In the genomic region with DNA sequence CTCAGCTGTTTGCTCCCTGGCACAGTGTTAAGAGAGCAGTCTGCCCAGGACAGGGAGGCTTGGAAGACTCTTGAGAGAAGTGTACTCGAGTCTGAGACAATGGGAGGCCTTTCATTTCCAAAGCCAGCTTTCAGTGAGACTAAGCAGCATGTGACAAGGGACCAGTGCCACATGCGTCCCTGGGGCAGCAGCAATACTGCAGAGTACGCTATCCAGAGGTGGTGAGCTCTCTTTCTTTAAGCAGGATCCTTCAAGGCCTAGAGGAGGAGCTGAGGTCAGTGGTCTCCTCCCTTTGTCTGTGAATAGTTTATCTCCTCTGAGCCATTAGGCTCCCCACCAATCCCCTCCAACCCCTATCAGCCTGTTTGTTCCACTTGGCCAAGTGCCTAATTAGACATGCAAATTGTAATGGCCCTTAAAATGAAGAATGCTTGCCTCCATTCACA, we compare ENCODE assay signal across 8 mouse cellular contexts. TPM values are rescaled to one million over a fixed set of nuclear protein-coding genes. Genes with fewer than 3 reads are reported as not detected.
DNase-seq lines count a peak whose midpoint lies in the region; ATAC-seq and TF ChIP-seq lines count a peak whose summit lies in the region.
"Had no signal": no experiment of that assay in that cellular context is flagged by ENCODE, and none has a peak within 500 bp of the region (broad histone marks: within the 10 kb centered on the region; RNA-seq: fewer than 3 reads in every experiment).

No protein-coding gene starts in this region.

- H3K9ac ChIP-seq in MEL (ENCODE audit: control insufficient read depth, low read depth, low read length, poor library complexity, severe bottlenecking), result no peak overlapping the region; the same call in 1 of the 2 replicates
- no peak overlapping the region for H3K9ac ChIP-seq in hindbrain, embryonic 14.5 days
- H3K9ac ChIP-seq in liver, embryonic 11.5 days (ENCODE audit: low read depth, low read length), result 0 out of 2 replicates have a peak overlapping the region, but pooled peaks have one; percentile 46
- H3K9ac ChIP-seq in midbrain, postnatal 0 days (replicated peaks; ENCODE audit: low read length, poor library complexity, severe bottlenecking), result no peak overlapping the region

- no peaks in the 10 kb centered on the region for H3K9me3 ChIP-seq in MEL (replicated peaks; ENCODE audit: insufficient read depth, low read length)
- H3K9me3 ChIP-seq in hindbrain, embryonic 14.5 days (ENCODE audit: control insufficient read depth, low read length), result no peaks in the 10 kb centered on the region
- no peaks in the 10 kb centered on the region for H3K9me3 ChIP-seq in liver, embryonic 11.5 days (ENCODE audit: control insufficient read depth, low read length)
- no peaks in the 10 kb centered on the region for H3K9me3 ChIP-seq in midbrain, postnatal 0 days (ENCODE audit: low read length)

- peaks cover 16 to 25% of the 10 kb centered on the region in 2 experiments for H3K4me1 ChIP-seq in MEL (ENCODE audit: control insufficient read depth in 1 of 2, insufficient read depth in 2 of 2, low read length in 2 of 2)
- H3K4me1 ChIP-seq in hindbrain, embryonic 14.5 days (replicated peaks; ENCODE audit: control insufficient read depth, insufficient read depth, low read length), result peaks cover 7% of the 10 kb centered on the region; the same call in 1 of the 2 replicates
- H3K4me1 ChIP-seq in liver, embryonic 11.5 days (replicated peaks; ENCODE audit: control insufficient read depth, insufficient read depth, low read length), result peaks cover 13% of the 10 kb centered on the region
- H3K4me1 ChIP-seq in midbrain, postnatal 0 days (ENCODE audit: insufficient read depth, low read length), result no peaks in the 10 kb centered on the region

- TF ChIP-seq CTCF in MEL (IDR thresholded peaks at IDR 0.05 in 2 of 3, conservative IDR thresholded peaks at IDR 0.05 in 1 of 3; ENCODE audit: control insufficient read depth in 1 of 3, insufficient read depth in 1 of 3, low read depth in 2 of 3, low read length in 3 of 3, poor library complexity in 1 of 3, severe bottlenecking in 1 of 3), result no peak
- no peak for TF ChIP-seq CTCF in midbrain, postnatal 0 days (IDR thresholded peaks at IDR 0.05)

- H3K27ac ChIP-seq in MEL (ENCODE audit: control insufficient read depth, low read depth, low read length), result peak overlapping the region; percentile 17
- H3K27ac ChIP-seq in hindbrain, embryonic 14.5 days, result peak overlapping the region; percentile 62
- H3K27ac ChIP-seq in liver, embryonic 11.5 days (ENCODE audit: low read depth, low read length), result peak overlapping the region; percentile 63
- peak overlapping the region; percentile 32; the same call in 1 of the 2 replicates for H3K27ac ChIP-seq in midbrain, postnatal 0 days (ENCODE audit: low read depth, low read length)

- WGBS in hindbrain, embryonic 14.5 days, result 9% methylated on average over 3 of the region's 3 CpGs
- 59% methylated on average over 3 of the region's 3 CpGs for WGBS in liver, embryonic 11.5 days
- WGBS in midbrain, postnatal 0 days, result 11% methylated on average over 3 of the region's 3 CpGs

- TF ChIP-seq EP300 in MEL (IDR thresholded peaks at IDR 0.05; ENCODE audit: low read depth in 1 of 2, low read length in 2 of 2), result peak; percentile 37 to 62; a peak in 2 of 4 replicates

- peak; percentile 71 for ATAC-seq in hindbrain, embryonic 14.5 days (ENCODE audit: low FRiP score)
- peak; percentile 76 for ATAC-seq in liver, embryonic 11.5 days (replicated peaks; ENCODE audit: low FRiP score)
- ATAC-seq in midbrain, postnatal 0 days (ENCODE audit: low FRiP score), result peak; percentile 78
- ATAC-seq in granulocyte monocyte progenitor cell, adult 5-6 weeks (replicated peaks; ENCODE audit: poor library complexity, severe bottlenecking), result no peak

- DNase-seq in MEL (ENCODE audit: low read depth, low spot score), result peak; percentile 87
- peak; percentile 75 for DNase-seq in brain, adult 2 months (ENCODE audit: low read depth, low spot score)
- DNase-seq in hindbrain, embryonic 14.5 days (ENCODE audit: low spot score), result peak; percentile 39
- DNase-seq in liver, embryonic 11.5 days (ENCODE audit: low spot score), result no peak
- DNase-seq in midbrain, postnatal 0 days (ENCODE audit: low spot score), result peak; percentile 74
- no peak for DNase-seq in ovary, postnatal 36 days (ENCODE audit: low spot score)

- H3K4me2 ChIP-seq in hindbrain, embryonic 14.5 days (replicated peaks), result no peak overlapping the region
- no peak overlapping the region for H3K4me2 ChIP-seq in liver, embryonic 11.5 days
- no peak overlapping the region for H3K4me2 ChIP-seq in midbrain, postnatal 0 days (ENCODE audit: low read depth, low read length, poor library complexity, severe bottlenecking)

- no peak for TF ChIP-seq RAD21 in MEL (IDR thresholded peaks at IDR 0.05; ENCODE audit: low read depth, low read length)

- H3K36me3 ChIP-seq in MEL (ENCODE audit: control insufficient read depth in 1 of 2, insufficient read depth in 2 of 2, low read length in 2 of 2), result peaks cover 0 to 14% of the 10 kb centered on the region in 2 experiments; a peak in 2 of 4 replicates
- no peaks in the 10 kb centered on the region for H3K36me3 ChIP-seq in hindbrain, embryonic 14.5 days (replicated peaks; ENCODE audit: control insufficient read depth, insufficient read depth)
- no peaks in the 10 kb centered on the region for H3K36me3 ChIP-seq in liver, embryonic 11.5 days (ENCODE audit: control insufficient read depth, insufficient read depth, low read length)
- H3K36me3 ChIP-seq in midbrain, postnatal 0 days (ENCODE audit: insufficient read depth, low read length), result no peaks in the 10 kb centered on the region

- H3K79me2 ChIP-seq in MEL (ENCODE audit: control insufficient read depth, insufficient read depth, low read length, poor library complexity), result no peaks in the 10 kb centered on the region

- peak in 1 of 2 experiments; percentile 49; a peak in 1 of 4 replicates for TF ChIP-seq POLR2A in MEL (IDR thresholded peaks at IDR 0.05; ENCODE audit: control insufficient read depth in 1 of 2, insufficient read depth in 1 of 2, low read depth in 1 of 2, low read length in 2 of 2, poor library complexity in 1 of 2)

- 0 out of 4 replicates have a peak overlapping the region, but pooled peaks of 1 of the 2 experiments have one; percentile 16 for H3K4me3 ChIP-seq in MEL (ENCODE audit: control insufficient read depth in 1 of 2, insufficient read depth in 1 of 2, low read depth in 2 of 2, low read length in 2 of 2)
- no peak overlapping the region for H3K4me3 ChIP-seq in hindbrain, embryonic 14.5 days (replicated peaks; ENCODE audit: low read length)
- no peak overlapping the region for H3K4me3 ChIP-seq in liver, embryonic 11.5 days (ENCODE audit: low read depth, low read length)
- no peak overlapping the region for H3K4me3 ChIP-seq in midbrain, postnatal 0 days (ENCODE audit: low read depth, low read length)

- H3K27me3 ChIP-seq in MEL (ENCODE audit: control insufficient read depth in 1 of 2, insufficient read depth in 2 of 2, low read length in 2 of 2), result no peaks in the 10 kb centered on the region
- H3K27me3 ChIP-seq in hindbrain, embryonic 14.5 days (ENCODE audit: control insufficient read depth, insufficient read depth, low read length), result no peaks in the 10 kb centered on the region
- H3K27me3 ChIP-seq in liver, embryonic 11.5 days (replicated peaks; ENCODE audit: control insufficient read depth, insufficient read depth, low read length), result no peaks in the 10 kb centered on the region
- H3K27me3 ChIP-seq in midbrain, postnatal 0 days (ENCODE audit: insufficient read depth, low read length), result no peaks in the 10 kb centered on the region

TF ChIP-seq in MEL, 35 proteins besides CTCF, POLR2A, EP300 and RAD21 (continues in another document):
- TF ChIP-seq TBP (IDR thresholded peaks at IDR 0.05; ENCODE audit: low read depth, low read length), result peak; percentile 67
- no peak for TF ChIP-seq USF2 (IDR thresholded peaks at IDR 0.05; ENCODE audit: borderline replicate concordance in 1 of 2, insufficient read depth in 1 of 2, low read depth in 1 of 2, low read length in 2 of 2)
- TF ChIP-seq NRF1 (IDR thresholded peaks at IDR 0.05; ENCODE audit: insufficient read depth, low read depth, low read length, poor library complexity, severe bottlenecking), result no peak
- no peak for TF ChIP-seq UBTF (IDR thresholded peaks at IDR 0.05; ENCODE audit: borderline replicate concordance, insufficient read depth, low read depth, low read length)
- TF ChIP-seq POLR2AphosphoS2 (IDR thresholded peaks at IDR 0.05; ENCODE audit: low read length), result no peak
- TF ChIP-seq TAL1 (IDR thresholded peaks at IDR 0.05; ENCODE audit: low read length), result no peak
- TF ChIP-seq KAT2A (conservative IDR thresholded peaks at IDR 0.05; ENCODE audit: low read depth, low read length), result no peak
- 0 out of 2 replicates have a peak, but pooled peaks have one; percentile 33 for TF ChIP-seq TCF12 (IDR thresholded peaks at IDR 0.05; ENCODE audit: low read depth, low read length)
- TF ChIP-seq MYC (IDR thresholded peaks at IDR 0.05; ENCODE audit: low read depth, low read length), result no peak
- no peak for TF ChIP-seq JUND (IDR thresholded peaks at IDR 0.05; ENCODE audit: low read depth, low read length)
- TF ChIP-seq MAZ (IDR thresholded peaks at IDR 0.05; ENCODE audit: low read depth, low read length), result 0 out of 2 replicates have a peak, but pooled peaks have one; percentile 59
- TF ChIP-seq ZKSCAN1 (IDR thresholded peaks at IDR 0.05; ENCODE audit: low read depth, low read length), result no peak

RNA-seq across cellular contexts. Expression of gene Dnmt3c, which starts 16.2 kb away (rescaled TPM):
- 0.26 and 0.65 TPM in 2 replicates for total RNA-seq in MEL (2012; rRNA removed)
- under 1 TPM in 1 of 2 experiments, not detected in 1; 0.45 TPM for polyA plus RNA-seq in MEL (2012; ENCODE audit: insufficient read depth in 1 of 2, insufficient read length in 2 of 2, low read depth in 1 of 2, low replicate concordance in 2 of 2, missing spikeins in 1 of 2)
- 0.12 and 0.14 TPM in 2 replicates for polyA plus RNA-seq in hindbrain, embryonic 14.5 days (2014; fragmentation: Nextera tagmentation; extraction: Ambion mirVana)
- 0.49 and 0.77 TPM in 2 replicates for polyA plus RNA-seq in liver, embryonic 11.5 days (2014; fragmentation: Nextera tagmentation; extraction: Ambion mirVana)
- total RNA-seq in midbrain, postnatal 0 days (2014; rRNA removed), result not detected in 2 replicates
- polyA plus RNA-seq in midbrain, postnatal 0 days (2015; fragmentation: Nextera tagmentation; extraction: Ambion mirVana), result not detected in 2 replicates
- total RNA-seq in granulocyte monocyte progenitor cell, adult 5-6 weeks (2014; fragmentation: Nextera tagmentation), result 0.28 TPM in 1 of 2 replicates, not detected in the other
- total RNA-seq in granulocyte monocyte progenitor cell, adult 5-6 weeks (2017), result not detected in 2 replicates
- total RNA-seq: liver, adult 2 months had no signal
- polyA plus RNA-seq: liver, adult 2 months had no signal

RNA-seq across cellular contexts. Expression of gene Mapre1, which starts 28.4 kb away (rescaled TPM):
- total RNA-seq in MEL (2012; rRNA removed), result 57.7 and 60.0 TPM in 2 replicates
- 10 to 100 TPM in 1 of 2 experiments, not detected in 1; 94.8 TPM for polyA plus RNA-seq in MEL (2012; ENCODE audit: insufficient read depth in 1 of 2, insufficient read length in 2 of 2, low read depth in 1 of 2, low replicate concordance in 2 of 2, missing spikeins in 1 of 2)
- polyA plus RNA-seq in hindbrain, embryonic 14.5 days (2014; fragmentation: Nextera tagmentation; extraction: Ambion mirVana), result 394 and 421 TPM in 2 replicates
- polyA plus RNA-seq in liver, embryonic 11.5 days (2014; fragmentation: Nextera tagmentation; extraction: Ambion mirVana), result 235 and 274 TPM in 2 replicates
- 91.8 and 112 TPM in 2 replicates for total RNA-seq in midbrain, postnatal 0 days (2014; rRNA removed)
- 346 and 372 TPM in 2 replicates for polyA plus RNA-seq in midbrain, postnatal 0 days (2015; fragmentation: Nextera tagmentation; extraction: Ambion mirVana)
- total RNA-seq in granulocyte monocyte progenitor cell, adult 5-6 weeks (2014; fragmentation: Nextera tagmentation), result 84.8 and 88.9 TPM in 2 replicates
- 218 and 268 TPM in 2 replicates for total RNA-seq in granulocyte monocyte progenitor cell, adult 5-6 weeks (2017)

Comparison
In these comparisons a context has a peak if more than half of its experiments do, and no peak if none do; other contexts are left out.
1. DNase-seq: peak in MEL (single experiment), brain, adult 2 months (single experiment), hindbrain, embryonic 14.5 days (single experiment) and midbrain, postnatal 0 days (single experiment); none in liver, embryonic 11.5 days (single experiment) and ovary, postnatal 36 days (single experiment).
2. Peak in every context shown above with its lines, with median percentiles within 50 percentile points of each other: H3K27ac ChIP-seq.